Mouse (Mus musculus): Measurements from ENCODE around the gene Olfm2. TPM values are rescaled to one million over a fixed set of nuclear protein-coding genes. Genes with fewer than 3 reads are reported as not detected.

Gene Olfm2
- polyA plus RNA-seq, 1 experiment from 2014 or later: 75.0 TPM

GRCm38 (mm10) chr9:20758896-20759295, 12.7 kb upstream of the Olfm2 start:
- no peaks in the 10 kb centered on the region for H3K9me3 ChIP-seq (replicated peaks)
- no peaks in the 10 kb centered on the region for H3K36me3 ChIP-seq
- 90% methylated on average over 6 of the region's 6 CpGs for WGBS
- no peak overlapping the region for H3K4me3 ChIP-seq
- H3K27ac ChIP-seq: no peak overlapping the region
- H3K9ac ChIP-seq: no peak overlapping the region
- 0 out of 2 replicates have a peak, but pooled peaks cover 5% of the 10 kb centered on the region for H3K4me1 ChIP-seq
- ATAC-seq (ENCODE audit: low FRiP score): no peak
- H3K27me3 ChIP-seq: peaks cover 3% of the 10 kb centered on the region; the same call in 1 of the 2 replicates
- no peak overlapping the region for H3K4me2 ChIP-seq (replicated peaks)

DNA sequence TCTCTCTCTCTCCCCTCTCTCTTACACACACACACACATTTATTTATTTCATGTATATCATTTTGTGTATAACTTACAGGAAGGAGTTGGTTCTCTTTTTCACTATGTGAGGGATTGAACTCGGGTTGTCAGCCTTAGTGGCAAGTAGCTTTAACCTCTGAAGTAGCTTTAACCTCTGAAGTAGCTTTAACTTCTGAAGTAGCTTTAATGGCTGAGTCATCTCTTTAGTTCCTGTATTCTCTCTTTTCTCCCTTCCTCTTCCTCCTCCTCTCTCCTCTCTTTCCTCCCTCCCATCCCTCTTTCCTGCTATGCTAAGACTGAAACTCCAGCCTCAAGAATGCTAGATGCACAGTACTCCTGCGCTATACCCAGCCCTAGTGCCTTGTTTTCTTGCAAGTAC, 12.1 kb upstream of the Olfm2 start:
- H3K4me2 ChIP-seq (replicated peaks): no peak overlapping the region
- H3K36me3 ChIP-seq: no peaks in the 10 kb centered on the region
- WGBS: 78% methylated on average over 2 of the region's 2 CpGs
- H3K9ac ChIP-seq: no peak overlapping the region
- ATAC-seq (ENCODE audit: low FRiP score): no peak
- H3K4me1 ChIP-seq: 0 out of 2 replicates have a peak, but pooled peaks cover 5% of the 10 kb centered on the region
- no peaks in the 10 kb centered on the region for H3K9me3 ChIP-seq (replicated peaks)
- peaks cover 3% of the 10 kb centered on the region; the same call in 1 of the 2 replicates for H3K27me3 ChIP-seq
- no peak overlapping the region for H3K4me3 ChIP-seq
- H3K27ac ChIP-seq: no peak overlapping the region

DNA sequence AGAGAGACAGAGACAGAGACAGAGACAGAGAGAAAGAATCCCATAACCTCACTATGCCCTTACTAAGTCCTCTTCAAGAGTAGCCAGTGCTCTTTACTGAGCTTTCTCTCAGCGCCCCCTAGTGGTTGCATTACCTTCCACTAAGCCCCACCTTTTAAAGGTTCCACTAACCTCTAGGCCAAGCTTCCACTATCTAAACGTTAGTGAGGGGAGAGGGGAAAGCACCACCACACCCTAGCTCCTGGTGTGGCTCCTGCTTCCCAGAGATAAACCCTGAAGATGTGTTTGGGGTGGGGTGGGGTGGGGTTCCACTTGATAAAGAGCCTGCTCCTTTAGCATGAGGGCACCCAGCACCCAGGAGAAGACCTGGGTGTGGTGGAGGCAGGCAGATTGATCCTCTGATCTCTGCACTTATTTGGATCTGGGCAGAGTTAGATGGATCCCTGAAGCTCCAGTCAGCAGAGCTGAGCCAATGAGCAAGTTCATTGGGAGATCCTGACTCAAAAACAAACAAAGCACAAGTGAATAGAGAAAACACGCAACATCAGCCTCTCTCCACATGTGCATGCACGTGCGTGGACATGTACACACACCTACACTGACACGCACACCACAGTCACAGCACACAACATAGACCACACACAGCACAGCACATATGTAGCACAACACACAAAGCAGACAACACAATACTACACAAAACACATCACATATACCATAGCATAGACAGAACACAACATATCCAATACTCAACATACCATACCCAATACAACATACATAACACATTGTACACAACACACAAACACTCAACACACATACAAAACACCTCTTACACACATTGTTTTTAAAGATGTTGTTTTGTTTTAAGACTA, 11.2 kb upstream of the Olfm2 start:
- WGBS: 67% methylated on average over 6 of the region's 6 CpGs
- Histone ChIP-seq H3K4me2 (replicated peaks) (no peak overlapping the region), H3K27ac (no peak overlapping the region), H3K36me3 (no peaks in the 10 kb centered on the region), H3K4me1 (0 out of 2 replicates have a peak, but pooled peaks cover 5% of the 10 kb centered on the region), H3K9ac (no peak overlapping the region), H3K4me3 (no peak overlapping the region), H3K9me3 (replicated peaks) (no peaks in the 10 kb centered on the region), H3K27me3 (peaks cover 3% of the 10 kb centered on the region; the same call in 1 of the 2 replicates)
- no peak for ATAC-seq (ENCODE audit: low FRiP score)

- ATAC-seq (ENCODE audit: low FRiP score): no peak
- Histone ChIP-seq H3K36me3 (no peaks in the 10 kb centered on the region), H3K27ac (no peak overlapping the region), H3K4me2 (replicated peaks) (no peak overlapping the region), H3K4me3 (no peak overlapping the region), H3K4me1 (0 out of 2 replicates have a peak, but pooled peaks cover 2% of the 10 kb centered on the region), H3K27me3 (no peaks in the 10 kb centered on the region), H3K9me3 (replicated peaks) (no peaks in the 10 kb centered on the region), H3K9ac (no peak overlapping the region)
- 87% methylated on average over 4 of the region's 4 CpGs for WGBS
These were observed 10.0 kb upstream of the Olfm2 start for GRCm38 (mm10) chr9:20756081-20756700.

DNA sequence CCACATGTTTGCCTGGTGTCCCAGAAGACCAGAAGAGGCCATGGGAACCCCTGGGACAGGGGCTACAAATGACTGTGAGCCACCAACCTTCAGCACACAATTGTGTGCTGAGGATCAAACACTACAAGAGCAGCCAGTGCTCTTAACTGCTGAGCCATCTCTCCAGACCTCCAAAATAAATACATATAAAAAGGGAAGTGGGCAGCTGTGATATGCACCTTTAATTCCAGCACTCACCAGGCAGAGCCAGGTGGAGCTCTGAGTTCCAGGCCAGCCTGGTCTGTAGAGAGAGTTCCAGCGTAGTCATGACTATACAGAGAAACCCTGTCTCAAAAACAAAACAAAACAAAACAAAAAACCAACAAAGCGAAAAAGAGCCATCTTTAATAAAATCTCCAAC, 8.2 kb upstream of the Olfm2 start:
- no peak overlapping the region for H3K4me3 ChIP-seq
- no peak overlapping the region for H3K4me2 ChIP-seq (replicated peaks)
- H3K27me3 ChIP-seq: no peaks in the 10 kb centered on the region
- no peaks in the 10 kb centered on the region for H3K36me3 ChIP-seq
- WGBS: 87% methylated on average over 2 of the region's 2 CpGs
- no peaks in the 10 kb centered on the region for H3K4me1 ChIP-seq
- no peak overlapping the region for H3K27ac ChIP-seq
- H3K9me3 ChIP-seq (replicated peaks): no peaks in the 10 kb centered on the region
- ATAC-seq (ENCODE audit: low FRiP score): no peak
- H3K9ac ChIP-seq: no peak overlapping the region

GRCm38 (mm10) chr9:20751477-20752029, 5.4 kb upstream of the Olfm2 start:
- Histone ChIP-seq H3K36me3 (no peaks in the 10 kb centered on the region), H3K4me3 (no peak overlapping the region), H3K27me3 (no peaks in the 10 kb centered on the region), H3K27ac (no peak overlapping the region), H3K9me3 (replicated peaks) (no peaks in the 10 kb centered on the region), H3K4me1 (peaks cover 14% of the 10 kb centered on the region), H3K4me2 (replicated peaks) (no peak overlapping the region), H3K9ac (no peak overlapping the region)
- 60% methylated on average over 6 of the region's 6 CpGs for WGBS
- peak; percentile 32; the same call in 1 of the 2 replicates for ATAC-seq (ENCODE audit: low FRiP score)

GRCm38 (mm10) chr9:20749213-20749612, 3.1 kb upstream of the Olfm2 start:
- H3K9me3 ChIP-seq (replicated peaks): no peaks in the 10 kb centered on the region
- peaks cover 33% of the 10 kb centered on the region for H3K4me1 ChIP-seq
- H3K9ac ChIP-seq: no peak overlapping the region
- no peaks in the 10 kb centered on the region for H3K36me3 ChIP-seq
- 85% methylated on average over 5 of the region's 5 CpGs for WGBS
- no peak overlapping the region for H3K4me3 ChIP-seq
- no peak for ATAC-seq (ENCODE audit: low FRiP score)
- no peak overlapping the region for H3K27ac ChIP-seq
- H3K27me3 ChIP-seq: peaks cover 19% of the 10 kb centered on the region
- H3K4me2 ChIP-seq (replicated peaks): no peak overlapping the region

DNA sequence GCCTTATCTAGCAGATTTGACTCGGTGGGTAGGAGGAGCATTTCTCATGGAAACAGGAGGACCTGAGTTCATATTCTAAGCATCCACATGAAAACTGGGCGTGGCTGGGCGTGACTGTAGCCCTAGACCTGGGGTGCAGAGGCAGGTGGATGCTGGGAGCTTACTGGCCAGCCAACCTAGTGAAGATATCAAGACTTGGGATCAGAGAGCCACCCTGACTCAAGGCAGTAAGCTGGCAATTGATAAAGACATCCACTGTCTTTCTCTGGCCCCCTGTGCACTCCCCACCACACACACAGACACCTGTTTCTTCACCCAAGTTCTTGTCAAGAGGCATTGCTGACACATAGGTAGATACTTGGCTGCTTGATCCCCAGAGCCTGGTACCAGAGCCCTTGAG, 2.4 kb upstream of the Olfm2 start:
- 82% methylated on average over 3 of the region's 3 CpGs for WGBS
- peaks cover 25% of the 10 kb centered on the region for H3K27me3 ChIP-seq
- H3K36me3 ChIP-seq: no peaks in the 10 kb centered on the region
- H3K4me1 ChIP-seq: peaks cover 33% of the 10 kb centered on the region
- H3K27ac ChIP-seq: no peak overlapping the region
- no peak for ATAC-seq (ENCODE audit: low FRiP score)
- H3K4me3 ChIP-seq: no peak overlapping the region
- no peaks in the 10 kb centered on the region for H3K9me3 ChIP-seq (replicated peaks)
- H3K9ac ChIP-seq: no peak overlapping the region
- no peak overlapping the region for H3K4me2 ChIP-seq (replicated peaks)

DNA sequence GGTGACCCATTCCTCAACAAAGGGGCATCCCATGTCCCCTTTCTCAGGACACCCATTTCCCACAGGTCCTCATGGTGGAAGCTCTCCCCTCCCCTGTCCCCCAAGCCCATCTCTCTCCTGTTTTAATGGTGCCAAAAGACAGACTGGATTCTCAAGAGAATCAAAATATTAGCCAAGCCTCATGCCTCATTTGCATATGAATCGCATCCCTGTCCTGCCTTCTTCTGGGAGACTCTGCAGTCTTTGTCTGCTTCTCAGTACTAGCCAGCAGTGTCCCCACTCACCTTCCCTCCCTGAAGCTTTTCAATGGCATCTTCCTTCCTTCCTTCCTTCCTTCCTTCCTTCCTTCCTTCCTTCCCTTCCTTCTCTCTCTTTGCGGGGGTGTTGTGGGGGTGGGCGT, 1.5 kb upstream of the Olfm2 start:
- Histone ChIP-seq H3K4me3 (no peak overlapping the region), H3K36me3 (no peaks in the 10 kb centered on the region), H3K27ac (0 out of 2 replicates have a peak overlapping the region, but pooled peaks have one; percentile 23), H3K9me3 (replicated peaks) (no peaks in the 10 kb centered on the region), H3K27me3 (peaks cover 31% of the 10 kb centered on the region), H3K4me2 (replicated peaks) (no peak overlapping the region), H3K4me1 (peaks cover 33% of the 10 kb centered on the region), H3K9ac (no peak overlapping the region)
- 17% methylated on average over 3 of the region's 3 CpGs for WGBS
- no peak for ATAC-seq (ENCODE audit: low FRiP score)

DNA sequence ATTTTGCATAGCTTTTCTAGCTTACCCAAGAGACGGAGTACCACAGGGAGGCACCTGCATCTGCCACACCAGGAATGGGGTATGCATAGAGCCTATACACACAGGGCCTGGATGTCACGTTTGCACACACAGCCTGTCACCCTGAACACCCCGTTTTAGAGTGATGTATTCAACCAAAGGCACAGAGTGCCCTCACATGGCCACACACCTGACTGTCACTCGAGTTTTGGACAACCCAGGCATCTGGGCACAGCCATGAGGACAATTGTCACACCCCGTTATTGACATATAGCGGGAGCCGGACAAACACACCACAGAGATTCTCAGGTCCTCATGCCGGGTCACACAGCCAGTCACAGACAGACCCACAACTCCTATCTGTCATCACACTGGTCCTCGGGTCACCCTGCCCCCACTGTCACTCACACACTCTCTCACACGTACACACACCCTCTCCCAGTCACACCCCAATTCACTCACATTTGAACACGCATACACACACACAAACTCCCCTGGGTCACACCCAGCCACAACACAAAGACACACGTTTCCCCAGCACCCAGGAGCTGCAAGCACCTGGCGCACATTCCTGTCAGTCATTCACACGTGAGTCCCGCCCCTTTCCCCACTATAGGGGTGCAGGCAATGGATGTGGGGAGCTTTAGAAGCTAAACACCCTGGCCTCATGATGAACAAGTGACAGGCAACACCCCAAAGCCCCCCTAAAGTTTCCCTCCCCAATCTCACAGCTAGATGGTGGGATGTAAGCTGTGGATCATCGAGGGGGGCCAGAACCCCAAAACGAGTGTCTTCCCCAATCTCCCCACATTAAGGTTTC, 801 bp downstream of the Olfm2 start:
- 11% methylated on average over 17 of the region's 17 CpGs for WGBS

DNA sequence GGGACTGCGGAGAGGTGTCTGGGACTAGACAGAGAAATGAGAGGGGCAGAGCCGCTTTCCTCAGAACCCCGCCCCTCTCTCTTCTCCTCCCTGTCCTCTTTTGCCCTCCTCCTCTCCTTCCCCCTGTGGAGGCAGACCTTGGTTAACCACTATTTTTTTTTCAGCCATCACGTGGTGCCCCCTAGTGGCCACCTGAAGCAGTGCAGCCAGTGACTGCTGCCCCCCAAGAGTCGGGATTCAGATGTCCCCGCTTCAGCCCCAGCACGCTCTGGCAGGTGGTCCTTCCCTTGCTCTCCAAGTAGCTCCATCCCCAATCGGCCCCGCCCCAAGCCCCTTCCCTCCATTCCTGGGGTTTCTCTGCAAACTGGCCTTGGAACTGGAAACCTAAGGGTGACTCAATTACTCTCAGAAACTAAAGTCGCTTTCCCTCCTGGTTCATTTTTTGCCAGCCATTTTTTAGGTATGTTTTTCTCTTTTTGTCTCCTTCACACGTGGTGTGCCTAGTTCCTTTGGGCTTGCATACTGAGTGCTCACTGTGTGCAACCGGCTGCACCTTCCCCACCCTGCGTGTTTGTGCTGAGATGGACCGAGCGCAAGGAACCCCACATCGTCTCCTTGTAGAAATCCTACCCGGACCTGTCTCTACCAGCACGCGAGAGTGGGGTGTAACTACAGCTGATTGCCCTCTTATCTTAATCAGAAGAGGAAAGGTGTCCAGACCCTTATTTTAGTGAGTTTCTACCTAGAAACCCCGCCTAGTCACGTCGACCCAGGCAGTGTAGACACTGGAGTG, 2.0 kb downstream of the Olfm2 start:
- Histone ChIP-seq H3K27me3 (peaks cover 41% of the 10 kb centered on the region), H3K4me3 (peak overlapping the region; percentile 56)

More for the DNA sequence above, 801 bp downstream of the Olfm2 start:
- H3K4me1 ChIP-seq: peaks cover 37% of the 10 kb centered on the region
- H3K4me3 ChIP-seq: peak overlapping the region; percentile 56
- peaks cover 34% of the 10 kb centered on the region for H3K27me3 ChIP-seq
- peak overlapping the region; percentile 80 for H3K9ac ChIP-seq
- H3K36me3 ChIP-seq: no peaks in the 10 kb centered on the region
- ATAC-seq (ENCODE audit: low FRiP score): peak; percentile 23
- H3K4me2 ChIP-seq (replicated peaks): peak overlapping the region; percentile 84
- peak overlapping the region; percentile 35; the same call in 1 of the 2 replicates for H3K27ac ChIP-seq
- H3K9me3 ChIP-seq (replicated peaks): no peaks in the 10 kb centered on the region

More for the DNA sequence above, 2.0 kb downstream of the Olfm2 start:
- no peaks in the 10 kb centered on the region for H3K9me3 ChIP-seq (replicated peaks)
- H3K4me2 ChIP-seq (replicated peaks): peak overlapping the region; percentile 84
- no peaks in the 10 kb centered on the region for H3K36me3 ChIP-seq
- no peak overlapping the region for H3K27ac ChIP-seq
- H3K9ac ChIP-seq: no peak overlapping the region
- no peak for ATAC-seq (ENCODE audit: low FRiP score)
- peaks cover 37% of the 10 kb centered on the region for H3K4me1 ChIP-seq
- 10% methylated on average over 22 of the region's 22 CpGs for WGBS

All from hindbrain, embryonic 12.5 days (tissue).